Mouse (Mus musculus) gastrocnemius, postnatal 4 days (tissue): ENCODE measurements around the gene Rnf43. TPM values are rescaled to one million over a fixed set of nuclear protein-coding genes. Genes with fewer than 3 reads are reported as not detected.

ENCODE experiments used
- microRNA-seq: library from miRNA; unstranded; fragments of <30 nt; microRNA quantifications from one replicate; pipeline ENCODE4 v1.2.0, GENCODE M21; 2021
- total RNA-seq, 2 experiments: library from RNA; stranded (reverse); gene quantifications; 2 replicates each; pipeline ENCODE4 v1.2.3; 2021

Gene Rnf43
- total RNA-seq, 2 experiments from 2014 or later = 0.17 to 0.29 TPM

Small RNA genes lying within 50 kb of the gene (microRNA-seq; reads per million reads assigned to microRNA genes)
- not detected for gene Mir142
- not detected for gene Mir142b

Other genes starting within 250 kb of the Rnf43 start
- gene Gm11492, start 96.1 kb upstream of the Rnf43 start, total RNA-seq = not detected
- 10 to 100 TPM; 59.0 to 78.8 TPM for gene Sept4, start 93.8 kb upstream of the Rnf43 start, total RNA-seq
- 10 to 100 TPM; 21.5 to 22.4 TPM for gene Mtmr4, start 70.6 kb upstream of the Rnf43 start, total RNA-seq
- under 1 TPM; 0.10 to 0.17 TPM for gene Hsf5, start 45.6 kb upstream of the Rnf43 start, total RNA-seq
- gene Supt4a, start 74.8 kb downstream of the Rnf43 start, total RNA-seq = 10 to 100 TPM; 52.1 to 55.5 TPM
- under 1 TPM; 0.18 to 0.39 TPM for gene Tspoap1, start 97.8 kb downstream of the Rnf43 start, total RNA-seq
- gene Mpo, start 130.9 kb downstream of the Rnf43 start, total RNA-seq = under 1 TPM; 0.34 to 0.93 TPM
- not detected for gene Lpo, start 165.6 kb downstream of the Rnf43 start, total RNA-seq
- gene Mks1, start 190.5 kb downstream of the Rnf43 start, total RNA-seq = 1 to 10 TPM; 5.3 to 6.6 TPM
- gene Epx, start 212.8 kb downstream of the Rnf43 start, total RNA-seq = not detected
- gene Olfr462, start 229.5 kb downstream of the Rnf43 start, total RNA-seq = not detected
- gene Olfr463, start 234.7 kb downstream of the Rnf43 start, total RNA-seq = not detected